Mouse (Mus musculus): ENCODE measurements around the gene Mpv17l2. TPM values are rescaled to one million over a fixed set of nuclear protein-coding genes. Genes with fewer than 3 reads are reported as not detected.
A peak's percentile ranks its signal among the peaks of the same experiment; 100 is the strongest.

Gene Mpv17l2
- polyA plus RNA-seq, 1 experiment from 2014 or later = 29.9 TPM

- no peak overlapping the region for H3K27ac ChIP-seq
- H3K4me1 ChIP-seq = peaks cover 11% of the 10 kb centered on the region
- no peak overlapping the region for H3K4me3 ChIP-seq
- DNase-seq (ENCODE audit: low spot score) = no peak
- H3K36me3 ChIP-seq = no peaks in the 10 kb centered on the region
- WGBS = 86% methylated on average over 40 of the region's 40 CpGs
- no peaks in the 10 kb centered on the region for H3K9me3 ChIP-seq (replicated peaks)
- peaks cover 5% of the 10 kb centered on the region; the same call in 1 of the 2 replicates for H3K27me3 ChIP-seq (ENCODE audit: low read depth, poor library complexity, severe bottlenecking)
Observed at GRCm38 (mm10) chr8:70716521-70717400, 44.0 kb downstream of the Mpv17l2 start.

DNA sequence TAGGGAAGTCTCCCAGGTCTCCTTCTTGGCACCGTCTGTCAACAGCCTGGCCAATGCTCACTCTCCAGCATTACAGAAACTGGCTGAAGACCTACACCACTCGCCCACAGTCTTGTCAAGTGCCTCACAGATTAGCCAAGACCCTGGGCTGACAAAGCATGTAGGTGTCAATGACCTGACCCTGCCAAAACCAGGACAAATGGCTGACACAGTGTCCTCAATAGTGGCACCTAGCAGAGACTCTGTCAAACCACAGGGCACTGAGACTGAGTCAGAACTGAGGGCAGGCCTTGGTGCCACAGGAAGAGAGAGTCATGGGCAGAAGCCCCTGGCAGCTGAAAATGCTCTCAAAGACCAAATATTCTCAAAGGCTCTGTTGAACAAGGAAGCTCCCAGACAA lies 45.7 kb downstream of the Mpv17l2 start:
- DNase-seq (ENCODE audit: low spot score) = no peak
- Histone ChIP-seq H3K36me3 (no peaks in the 10 kb centered on the region), H3K27me3 (ENCODE audit: low read depth, poor library complexity, severe bottlenecking) (peaks cover 5% of the 10 kb centered on the region; the same call in 1 of the 2 replicates), H3K4me1 (peaks cover 9% of the 10 kb centered on the region), H3K4me3 (no peak overlapping the region), H3K9me3 (replicated peaks) (no peaks in the 10 kb centered on the region), H3K27ac (0 out of 2 replicates have a peak overlapping the region, but pooled peaks have one; percentile 47)
- WGBS = 52% methylated on average over 2 of the region's 2 CpGs

DNA sequence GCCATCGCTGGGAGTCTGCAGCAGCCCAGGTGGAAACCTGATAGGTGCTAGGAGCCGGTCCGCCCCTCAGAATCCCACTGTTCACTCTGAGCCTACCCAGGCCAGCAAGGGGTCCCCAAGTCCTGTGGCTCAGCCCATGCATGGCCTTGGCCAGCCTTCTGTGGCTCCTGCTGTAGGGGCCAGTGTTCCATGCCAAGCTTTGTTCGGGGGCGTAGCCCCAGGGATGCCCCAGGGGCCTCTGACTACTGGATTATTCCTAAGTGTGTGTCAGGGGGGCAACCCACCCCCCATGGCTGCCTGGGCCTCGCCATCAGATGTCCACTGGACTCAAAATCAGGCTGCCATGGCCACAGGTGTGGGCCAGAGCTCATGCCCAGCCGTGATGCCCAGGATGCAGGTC lies 46.8 kb downstream of the Mpv17l2 start:
- peaks cover 5% of the 10 kb centered on the region; the same call in 1 of the 2 replicates for H3K27me3 ChIP-seq (ENCODE audit: low read depth, poor library complexity, severe bottlenecking)
- WGBS = 86% methylated on average over 7 of the region's 7 CpGs

GRCm38 (mm10) chr8:70711041-70711440 lies 49.7 kb downstream of the Mpv17l2 start:
- Histone ChIP-seq H3K4me3 (no peak overlapping the region), H3K27me3 (ENCODE audit: low read depth, poor library complexity, severe bottlenecking) (no peaks in the 10 kb centered on the region), H3K27ac (no peak overlapping the region), H3K9me3 (replicated peaks) (no peaks in the 10 kb centered on the region), H3K36me3 (no peaks in the 10 kb centered on the region), H3K4me1 (peaks cover 5% of the 10 kb centered on the region; the same call in 1 of the 2 replicates)
- 89% methylated on average over 11 of the region's 11 CpGs for WGBS
- no peak for DNase-seq (ENCODE audit: low spot score)

More for the DNA sequence above, 46.8 kb downstream of the Mpv17l2 start:
- no peak for DNase-seq (ENCODE audit: low spot score)
- no peak overlapping the region for H3K4me3 ChIP-seq
- peak overlapping the region; percentile 32; the same call in 1 of the 2 replicates for H3K27ac ChIP-seq
- H3K9me3 ChIP-seq (replicated peaks) = no peaks in the 10 kb centered on the region
- no peaks in the 10 kb centered on the region for H3K36me3 ChIP-seq
- peaks cover 9% of the 10 kb centered on the region for H3K4me1 ChIP-seq

DNA sequence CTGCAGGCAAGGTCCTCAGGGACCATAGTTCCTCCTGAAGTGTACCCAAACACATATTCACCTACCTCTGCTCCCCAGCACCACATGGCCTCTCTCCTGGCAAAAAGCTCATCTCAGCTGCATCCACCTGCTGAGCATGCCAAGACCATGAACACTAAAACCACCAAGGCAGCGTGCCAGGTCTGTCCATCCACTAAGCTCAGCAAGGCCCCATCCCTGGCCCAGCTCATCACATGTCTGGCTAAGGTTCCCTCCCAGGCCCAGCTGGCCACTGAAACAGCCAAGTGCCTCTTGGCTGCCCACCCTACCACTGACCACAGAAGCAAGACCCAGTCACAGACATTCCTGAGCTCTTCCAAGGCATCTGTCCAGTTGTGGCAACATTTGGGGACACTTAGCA lies 50.5 kb downstream of the Mpv17l2 start:
- Histone ChIP-seq H3K4me1 (peaks cover 5% of the 10 kb centered on the region; the same call in 1 of the 2 replicates), H3K9me3 (replicated peaks) (no peaks in the 10 kb centered on the region), H3K4me3 (no peak overlapping the region), H3K27ac (no peak overlapping the region), H3K36me3 (no peaks in the 10 kb centered on the region), H3K27me3 (ENCODE audit: low read depth, poor library complexity, severe bottlenecking) (no peaks in the 10 kb centered on the region)
- WGBS = 90% methylated on average over 1 of the region's 1 CpGs
- DNase-seq (ENCODE audit: low spot score) = no peak

- Histone ChIP-seq H3K4me1 (peaks cover 5% of the 10 kb centered on the region; the same call in 1 of the 2 replicates), H3K9me3 (replicated peaks) (no peaks in the 10 kb centered on the region), H3K4me3 (no peak overlapping the region), H3K36me3 (no peaks in the 10 kb centered on the region), H3K27ac (no peak overlapping the region), H3K27me3 (ENCODE audit: low read depth, poor library complexity, severe bottlenecking) (no peaks in the 10 kb centered on the region)
- no peak for DNase-seq (ENCODE audit: low spot score)
- 90% methylated on average over 9 of the region's 9 CpGs for WGBS
Observed at GRCm38 (mm10) chr8:70709794-70710193, 51.0 kb downstream of the Mpv17l2 start.

Small RNA genes lying within 50 kb of the gene (microRNA-seq; reads per million reads assigned to microRNA genes)
- gene Mir7240 = not detected

Other genes starting within 250 kb of the Mpv17l2 start
- gene Fkbp8, start 233.2 kb downstream of the Mpv17l2 start, polyA plus RNA-seq (2016; fragmentation: Nextera tagmentation; extraction: Ambion mirVana) = 297 and 310 TPM in 2 replicates
- 45.4 and 46.6 TPM in 2 replicates for gene Kxd1, start 233.0 kb downstream of the Mpv17l2 start, polyA plus RNA-seq (2016; fragmentation: Nextera tagmentation; extraction: Ambion mirVana)
- gene Ell, start 221.5 kb downstream of the Mpv17l2 start, polyA plus RNA-seq (2016; fragmentation: Nextera tagmentation; extraction: Ambion mirVana) = 20.9 and 26.1 TPM in 2 replicates
- 214 and 225 TPM in 2 replicates for gene Isyna1, start 166.6 kb downstream of the Mpv17l2 start, polyA plus RNA-seq (2016; fragmentation: Nextera tagmentation; extraction: Ambion mirVana)
- gene Ssbp4, start 152.1 kb downstream of the Mpv17l2 start, polyA plus RNA-seq (2016; fragmentation: Nextera tagmentation; extraction: Ambion mirVana) = 164 and 182 TPM in 2 replicates
- 0.38 and 0.64 TPM in 2 replicates for gene Lrrc25, start 144.8 kb downstream of the Mpv17l2 start, polyA plus RNA-seq (2016; fragmentation: Nextera tagmentation; extraction: Ambion mirVana)
- gene Gdf15, start 128.5 kb downstream of the Mpv17l2 start, polyA plus RNA-seq (2016; fragmentation: Nextera tagmentation; extraction: Ambion mirVana) = not detected in 2 replicates
- gene Pgpep1, start 100.6 kb downstream of the Mpv17l2 start, polyA plus RNA-seq (2016; fragmentation: Nextera tagmentation; extraction: Ambion mirVana) = 44.7 and 45.0 TPM in 2 replicates
- 405 and 438 TPM in 2 replicates for gene Lsm4, start 87.7 kb downstream of the Mpv17l2 start, polyA plus RNA-seq (2016; fragmentation: Nextera tagmentation; extraction: Ambion mirVana)
- 69.0 and 80.6 TPM in 2 replicates for gene Jund, start 62.0 kb downstream of the Mpv17l2 start, polyA plus RNA-seq (2016; fragmentation: Nextera tagmentation; extraction: Ambion mirVana)
- not detected in 2 replicates for gene Iqcn, start 57.5 kb downstream of the Mpv17l2 start, polyA plus RNA-seq (2016; fragmentation: Nextera tagmentation; extraction: Ambion mirVana)
- not detected in 2 replicates for gene Gm3336, start 42.4 kb downstream of the Mpv17l2 start, polyA plus RNA-seq (2016; fragmentation: Nextera tagmentation; extraction: Ambion mirVana)
- gene Pde4c, start 37.2 kb downstream of the Mpv17l2 start, polyA plus RNA-seq (2016; fragmentation: Nextera tagmentation; extraction: Ambion mirVana) = 0.10 and 0.25 TPM in 2 replicates
- 7.1 and 10.8 TPM in 2 replicates for gene Rab3a, start 6.3 kb downstream of the Mpv17l2 start, polyA plus RNA-seq (2016; fragmentation: Nextera tagmentation; extraction: Ambion mirVana)
- gene Pik3r2, start 15.8 kb upstream of the Mpv17l2 start, polyA plus RNA-seq (2016; fragmentation: Nextera tagmentation; extraction: Ambion mirVana) = 92.7 and 100 TPM in 2 replicates
- 12.7 and 17.1 TPM in 2 replicates for gene Mast3, start 44.1 kb upstream of the Mpv17l2 start, polyA plus RNA-seq (2016; fragmentation: Nextera tagmentation; extraction: Ambion mirVana)
- not detected in 2 replicates for gene Il12rb1, start 47.5 kb upstream of the Mpv17l2 start, polyA plus RNA-seq (2016; fragmentation: Nextera tagmentation; extraction: Ambion mirVana)
- 4.4 and 5.0 TPM in 2 replicates for gene Arrdc2, start 78.8 kb upstream of the Mpv17l2 start, polyA plus RNA-seq (2016; fragmentation: Nextera tagmentation; extraction: Ambion mirVana)
- 2.8 and 4.0 TPM in 2 replicates for gene Kcnn1, start 102.3 kb upstream of the Mpv17l2 start, polyA plus RNA-seq (2016; fragmentation: Nextera tagmentation; extraction: Ambion mirVana)
- 174 and 187 TPM in 2 replicates for gene Ccdc124, start 113.0 kb upstream of the Mpv17l2 start, polyA plus RNA-seq (2016; fragmentation: Nextera tagmentation; extraction: Ambion mirVana)
- 0.16 and 0.23 TPM in 2 replicates for gene Slc5a5, start 131.8 kb upstream of the Mpv17l2 start, polyA plus RNA-seq (2016; fragmentation: Nextera tagmentation; extraction: Ambion mirVana)
- 3,636 and 3,729 TPM in 2 replicates for gene Rpl18a, start 136.5 kb upstream of the Mpv17l2 start, polyA plus RNA-seq (2016; fragmentation: Nextera tagmentation; extraction: Ambion mirVana)
- gene Map1s, start 145.0 kb upstream of the Mpv17l2 start, polyA plus RNA-seq (2016; fragmentation: Nextera tagmentation; extraction: Ambion mirVana) = 67.8 and 71.4 TPM in 2 replicates

All from limb, embryonic 10.5 days (tissue).